Mouse (Mus musculus) heart, adult 2 months (tissue): ENCODE measurements around the gene Vmn2r111.

Experiments used
- CTCF ChIP-seq: fragments of 200-600 bp; IDR thresholded peaks from 2 replicates; pipeline ENCODE4 v1.8.1; 2022; ENCODE audit warnings: antibody characterized with exemption, mild to moderate bottlenecking, moderate library complexity
- POLR2A ChIP-seq: fragments of 200-500 bp; IDR thresholded peaks from 2 replicates; pipeline ENCODE4 v1.6.1; 2011; ENCODE audit warnings: mild to moderate bottlenecking, low read depth, low read length, control low read depth; ENCODE audit not compliant: insufficient read depth

DNA sequence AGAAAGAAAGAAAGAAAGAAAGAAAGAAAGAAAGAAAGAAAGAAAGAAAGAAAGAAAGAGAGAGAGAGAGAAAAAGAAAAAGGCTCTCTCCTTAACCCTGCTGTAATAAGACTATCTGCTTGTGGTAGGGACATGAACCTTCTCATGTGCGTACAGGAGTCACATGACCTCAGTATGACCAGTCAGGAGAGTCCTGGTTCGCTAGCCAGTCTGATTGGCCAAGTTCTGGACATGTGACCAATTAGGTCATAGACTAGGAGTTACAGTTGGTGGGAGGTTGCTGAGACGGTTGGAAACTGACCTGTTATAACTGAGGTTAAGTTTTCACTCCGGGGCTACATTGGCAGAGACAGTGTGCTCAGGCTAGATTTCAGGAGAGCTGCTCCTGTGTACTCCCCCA is 76.2 kb downstream of the Vmn2r111 start:
- TF ChIP-seq CTCF (no peak), POLR2A (no peak)
